Mouse (Mus musculus) embryonic facial prominence, embryonic 12.5 days (tissue): Measurements from ENCODE around the gene Sox6. TPM values are rescaled to one million over a fixed set of nuclear protein-coding genes. Genes with fewer than 3 reads are reported as not detected.
"Not testable (repeated sequence)": the region's sequence is repeated elsewhere in the genome, so short reads cannot be mapped to it uniquely, and the experiment has no call there.

Experiments used
- ATAC-seq: fragments of 200-750 bp; cut with Nextera tagmentation; 2 replicates; pipeline ENCODE4 v1.8.0; 2017; ENCODE audit not compliant: insufficient number of reproducible peaks, insufficient read depth, low FRiP score, low TSS enrichment
- H3K27ac ChIP-seq: fragments of 300-500 bp; sonication (generic); 2 replicates; pipeline ENCODE4 v1.5.1; 2016; ENCODE audit warnings: mild to moderate bottlenecking
- H3K27me3 ChIP-seq: fragments of 300-500 bp; sonication (generic); 2 replicates; pipeline ENCODE4 v1.6.1; 2016; ENCODE audit warnings: mild to moderate bottlenecking, moderate library complexity
- H3K36me3 ChIP-seq: fragments of 300-500 bp; sonication (generic); 2 replicates; pipeline ENCODE4 v1.6.1; 2016; ENCODE audit warnings: mild to moderate bottlenecking
- H3K4me1 ChIP-seq: fragments of 300-500 bp; sonication (generic); 2 replicates; pipeline ENCODE4 v1.6.1; 2016
- H3K4me2 ChIP-seq: fragments of 300-500 bp; sonication (generic); replicated peaks from 2 replicates; pipeline ENCODE4 v1.6.1; 2016; ENCODE audit warnings: mild to moderate bottlenecking, moderate library complexity
- H3K4me3 ChIP-seq: fragments of 300-500 bp; sonication (generic); 2 replicates; pipeline ENCODE4 v1.5.1; 2016; ENCODE audit warnings: mild to moderate bottlenecking
- H3K9ac ChIP-seq: fragments of 300-500 bp; sonication (generic); 2 replicates; pipeline ENCODE4 v1.6.1; 2016; ENCODE audit warnings: mild to moderate bottlenecking, moderate library complexity
- H3K9me3 ChIP-seq: fragments of 300-500 bp; sonication (generic); 2 replicates; pipeline ENCODE4 v1.6.1; 2016; ENCODE audit warnings: mild to moderate bottlenecking, moderate library complexity
- WGBS: fragments of 180-500 bp; shearing (Covaris S2); methylation state at CpG from one replicate; pipeline ENCODE4 v1.1.7; 2016; 5-methylcytosine and 5-hydroxymethylcytosine counted together
- polyA plus RNA-seq: library from polyadenylated mRNA; unstranded; fragments of >200 nt; fragmentation: Nextera tagmentation; extraction: Ambion mirVana; gene quantifications from 2 replicates; pipeline ENCODE4 v1.2.1, GENCODE M21; 2016

Gene Sox6
- polyA plus RNA-seq, 1 experiment from 2014 or later = 53.7 TPM

DNA sequence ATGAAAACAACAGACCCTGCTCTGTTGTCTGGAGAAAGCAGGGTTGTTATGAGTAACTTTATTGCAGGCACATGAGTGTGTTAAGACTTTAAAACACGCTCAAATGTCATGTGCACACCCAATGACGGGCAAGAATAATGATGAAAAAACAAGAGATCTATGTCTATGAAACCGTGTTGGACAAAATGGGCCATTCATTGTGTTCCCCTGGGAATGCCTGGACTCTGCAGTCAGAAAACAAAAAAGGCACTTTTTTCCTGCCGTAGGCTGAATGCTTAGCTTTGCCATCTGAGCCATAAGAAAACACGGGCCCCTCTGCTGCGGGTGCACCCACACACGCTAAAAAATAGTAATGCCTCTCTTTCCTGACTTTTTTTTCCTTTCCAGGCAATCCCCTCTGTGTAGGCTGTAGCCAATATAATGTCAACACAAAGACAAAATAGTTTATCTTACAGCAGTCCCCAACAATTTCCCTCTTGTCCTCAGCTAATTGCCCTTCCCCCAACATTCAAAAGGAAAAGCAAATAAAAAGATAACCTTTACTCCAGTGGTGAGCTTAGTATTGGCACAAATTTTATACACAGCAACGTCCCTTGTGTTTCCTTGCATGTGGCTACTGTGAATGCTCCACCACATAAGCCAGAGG lies 413.6 kb downstream of the Sox6 start:
- Histone ChIP-seq H3K27me3 (no peaks in the 10 kb centered on the region), H3K36me3 (no peaks in the 10 kb centered on the region), H3K4me2 (no peak overlapping the region), H3K27ac (peak overlapping the region; percentile 81; the same call in 1 of the 2 replicates), H3K9ac (no peak overlapping the region), H3K4me1 (peaks cover 20% of the 10 kb centered on the region), H3K4me3 (no peak overlapping the region), H3K9me3 (no peaks in the 10 kb centered on the region)
- 12% methylated on average over 8 of the region's 8 CpGs for WGBS
- ATAC-seq = peak; percentile 67; the same call in 1 of the 2 replicates

GRCm38 (mm10) chr7:115624451-115624850 lies 414.1 kb downstream of the Sox6 start:
- 39% methylated on average over 5 of the region's 5 CpGs for WGBS
- Histone ChIP-seq H3K36me3 (no peaks in the 10 kb centered on the region), H3K9me3 (no peaks in the 10 kb centered on the region), H3K9ac (no peak overlapping the region), H3K4me3 (no peak overlapping the region), H3K4me2 (no peak overlapping the region), H3K27me3 (no peaks in the 10 kb centered on the region), H3K4me1 (peaks cover 20% of the 10 kb centered on the region), H3K27ac (peak overlapping the region; percentile 81)
- no peak for ATAC-seq

DNA sequence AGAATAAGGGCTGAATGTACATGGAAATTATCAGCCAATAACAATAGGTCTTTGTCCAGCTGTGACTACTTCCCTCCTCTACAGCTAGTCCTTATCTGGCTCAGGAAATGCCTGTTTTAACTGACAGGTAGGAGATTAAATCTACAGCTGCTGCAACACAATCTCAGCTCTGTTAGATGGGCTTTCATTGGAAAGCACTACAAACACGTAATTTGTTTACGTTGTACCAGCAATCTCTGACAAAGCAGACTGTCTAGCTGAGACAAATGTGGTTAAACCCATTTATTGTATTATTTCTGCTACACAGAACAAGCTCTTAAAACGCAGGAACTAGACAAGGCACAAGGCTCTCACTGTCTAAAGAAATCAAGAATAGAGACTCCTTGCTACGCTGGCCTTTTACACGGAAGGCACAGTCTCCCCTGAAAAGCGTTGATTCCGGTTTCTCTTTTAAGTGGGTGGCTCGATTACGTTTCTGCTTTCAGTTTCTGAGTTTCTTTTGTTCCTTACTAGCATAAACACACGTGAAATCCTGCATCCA lies 422.8 kb downstream of the Sox6 start:
- no peak overlapping the region for H3K9ac ChIP-seq
- H3K4me3 ChIP-seq = no peak overlapping the region
- 6% methylated on average over 10 of the region's 10 CpGs for WGBS
- H3K9me3 ChIP-seq = no peaks in the 10 kb centered on the region
- no peaks in the 10 kb centered on the region for H3K36me3 ChIP-seq
- ATAC-seq = 0 out of 2 replicates have a peak, but pooled peaks have one; percentile 35
- peak overlapping the region; percentile 14; the same call in 1 of the 2 replicates for H3K4me2 ChIP-seq
- no peaks in the 10 kb centered on the region for H3K4me1 ChIP-seq
- H3K27me3 ChIP-seq = no peaks in the 10 kb centered on the region
- H3K27ac ChIP-seq = peak overlapping the region; percentile 12; the same call in 1 of the 2 replicates

DNA sequence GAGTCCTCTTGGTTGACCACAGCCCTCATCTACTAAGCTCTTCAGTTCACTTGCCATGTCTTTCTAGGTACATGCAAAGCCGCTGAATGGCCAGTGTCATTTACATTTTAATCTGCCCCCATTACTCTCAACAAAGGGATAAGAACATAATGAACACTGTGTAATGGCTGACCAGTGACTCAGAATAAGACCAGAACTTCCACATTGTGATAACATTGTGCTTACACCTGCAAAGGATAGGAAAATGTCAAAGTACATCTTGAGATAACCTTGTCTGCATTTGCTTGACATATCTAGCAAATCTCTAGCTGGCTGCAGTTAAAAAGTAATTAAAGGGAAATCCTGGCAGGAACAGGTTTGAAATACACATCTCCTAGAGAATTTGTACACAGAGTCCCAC lies 431.1 kb downstream of the Sox6 start:
- Histone ChIP-seq H3K27ac (no peak overlapping the region), H3K27me3 (no peaks in the 10 kb centered on the region), H3K9ac (no peak overlapping the region), H3K4me1 (no peaks in the 10 kb centered on the region), H3K9me3 (no peaks in the 10 kb centered on the region), H3K4me2 (no peak overlapping the region), H3K4me3 (no peak overlapping the region), H3K36me3 (no peaks in the 10 kb centered on the region)
- WGBS = 81% methylated on average over 1 of the region's 1 CpGs
- ATAC-seq = no peak

DNA sequence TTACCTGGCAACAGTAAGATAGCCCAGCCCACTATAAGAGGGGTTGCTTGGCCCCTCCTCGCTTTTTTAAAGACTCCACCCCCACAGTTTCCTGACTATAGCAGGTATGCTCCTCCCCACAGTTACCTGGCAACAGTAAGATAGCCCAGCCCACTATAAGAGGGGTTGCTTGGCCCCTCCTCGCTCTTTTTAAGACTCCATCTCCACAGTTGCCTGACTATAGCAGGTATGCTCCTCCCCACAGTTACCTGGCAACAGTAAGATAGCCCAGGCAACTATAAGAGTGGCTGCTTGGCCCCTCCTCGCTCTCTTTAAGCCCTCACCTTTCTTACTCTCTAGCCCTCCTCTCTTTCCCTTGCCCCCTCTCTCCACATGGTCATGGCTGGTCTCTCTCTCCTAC lies 432.5 kb downstream of the Sox6 start:
- WGBS = 74% methylated on average over 3 of the region's 3 CpGs
- not testable (repeated sequence) for H3K4me3 ChIP-seq, H3K9me3 ChIP-seq, H3K9ac ChIP-seq, H3K27me3 ChIP-seq, ATAC-seq, H3K36me3 ChIP-seq, H3K4me1 ChIP-seq, H3K27ac ChIP-seq, H3K4me2 ChIP-seq

GRCm38 (mm10) chr7:115604883-115605282 lies 433.7 kb downstream of the Sox6 start:
- Histone ChIP-seq H3K27ac (no peak overlapping the region), H3K4me1 (no peaks in the 10 kb centered on the region), H3K4me3 (no peak overlapping the region), H3K4me2 (no peak overlapping the region), H3K9ac (no peak overlapping the region), H3K36me3 (no peaks in the 10 kb centered on the region), H3K27me3 (no peaks in the 10 kb centered on the region), H3K9me3 (no peaks in the 10 kb centered on the region)
- no peak for ATAC-seq
- 72% methylated on average over 7 of the region's 7 CpGs for WGBS

GRCm38 (mm10) chr7:115597376-115597775 lies 441.2 kb downstream of the Sox6 start:
- H3K36me3 ChIP-seq = no peaks in the 10 kb centered on the region
- peaks cover 18% of the 10 kb centered on the region for H3K4me1 ChIP-seq
- no peak overlapping the region for H3K27ac ChIP-seq
- WGBS = 20% methylated on average over 6 of the region's 6 CpGs
- H3K9me3 ChIP-seq = no peaks in the 10 kb centered on the region
- no peak overlapping the region for H3K4me2 ChIP-seq
- no peak for ATAC-seq
- no peak overlapping the region for H3K9ac ChIP-seq
- no peaks in the 10 kb centered on the region for H3K27me3 ChIP-seq
- H3K4me3 ChIP-seq = no peak overlapping the region

DNA sequence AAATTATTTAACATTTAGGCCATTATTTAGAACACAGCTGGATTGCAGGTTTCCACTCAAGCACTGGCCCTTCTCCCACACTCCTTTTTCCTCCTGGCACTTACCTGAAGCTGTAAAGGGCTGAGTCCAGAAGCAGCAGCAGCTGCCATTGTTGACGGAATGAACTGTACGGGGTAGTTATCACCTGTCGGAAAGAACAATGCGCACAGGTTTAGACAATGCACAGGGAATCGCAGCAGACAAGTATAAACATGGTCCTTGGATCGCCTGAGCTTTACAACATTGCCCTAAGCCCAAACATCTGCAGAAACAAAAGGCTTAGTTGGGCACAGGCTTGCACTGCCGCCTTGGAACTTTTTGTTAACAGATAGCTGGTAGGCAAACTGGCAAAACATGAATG lies 458.1 kb downstream of the Sox6 start:
- H3K4me2 ChIP-seq = no peak overlapping the region
- H3K27ac ChIP-seq = 0 out of 2 replicates have a peak overlapping the region, but pooled peaks have one; percentile 43
- WGBS = 69% methylated on average over 7 of the region's 7 CpGs
- peaks cover 2% of the 10 kb centered on the region; the same call in 1 of the 2 replicates for H3K4me1 ChIP-seq
- no peak; the same call in 1 of the 2 replicates for ATAC-seq
- H3K4me3 ChIP-seq = no peak overlapping the region
- H3K36me3 ChIP-seq = no peaks in the 10 kb centered on the region
- no peak overlapping the region for H3K9ac ChIP-seq
- H3K27me3 ChIP-seq = no peaks in the 10 kb centered on the region
- H3K9me3 ChIP-seq = no peaks in the 10 kb centered on the region

DNA sequence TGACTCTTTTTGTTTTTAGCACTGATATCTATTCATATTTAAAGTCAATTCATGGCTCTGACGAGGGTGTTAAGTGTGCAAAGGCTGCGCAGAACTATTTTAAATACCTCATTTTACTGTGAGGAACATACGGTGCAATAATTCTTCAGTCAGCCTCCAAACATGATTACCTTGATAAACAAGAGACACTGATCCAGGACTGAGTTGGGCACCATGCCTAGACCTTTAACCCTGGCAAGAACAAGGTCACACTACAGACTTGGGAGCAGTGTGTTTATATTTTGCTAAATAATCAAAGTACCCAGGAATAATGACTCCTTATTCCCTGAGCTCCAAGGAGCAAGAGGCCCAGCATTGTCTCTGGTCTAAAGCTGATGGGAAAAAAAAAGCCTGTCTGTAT lies 458.8 kb downstream of the Sox6 start:
- no peak overlapping the region for H3K27ac ChIP-seq
- H3K4me2 ChIP-seq = no peak overlapping the region
- H3K4me1 ChIP-seq = peaks cover 2% of the 10 kb centered on the region; the same call in 1 of the 2 replicates
- no peak overlapping the region for H3K4me3 ChIP-seq
- no peaks in the 10 kb centered on the region for H3K9me3 ChIP-seq
- WGBS = 61% methylated on average over 3 of the region's 3 CpGs
- no peaks in the 10 kb centered on the region for H3K36me3 ChIP-seq
- ATAC-seq = no peak
- H3K9ac ChIP-seq = no peak overlapping the region
- no peaks in the 10 kb centered on the region for H3K27me3 ChIP-seq

DNA sequence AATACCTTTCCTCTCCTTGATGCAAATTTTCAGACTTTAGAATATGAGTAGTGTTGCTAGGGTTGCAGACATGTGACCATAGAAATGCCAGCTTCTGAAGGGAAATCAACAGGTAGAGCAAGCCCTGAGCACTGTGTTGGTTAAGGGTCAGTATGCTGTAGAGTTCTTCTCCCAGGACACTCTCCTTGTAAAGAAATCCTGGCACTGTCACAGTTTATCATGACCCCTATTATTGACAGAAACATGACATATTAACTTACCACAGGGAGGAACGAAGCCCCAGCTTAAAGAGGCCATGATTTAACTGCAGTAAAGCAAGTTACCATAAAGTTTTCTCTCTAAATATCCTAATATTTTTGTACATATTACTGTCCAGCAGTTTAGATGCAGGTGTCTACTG lies 462.2 kb downstream of the Sox6 start:
- H3K9ac ChIP-seq = no peak overlapping the region
- H3K9me3 ChIP-seq = no peaks in the 10 kb centered on the region
- no peak for ATAC-seq
- no peak overlapping the region for H3K4me3 ChIP-seq
- H3K27ac ChIP-seq = no peak overlapping the region
- no peaks in the 10 kb centered on the region for H3K27me3 ChIP-seq
- no peak overlapping the region for H3K4me2 ChIP-seq
- 69% methylated on average over 1 of the region's 1 CpGs for WGBS
- H3K4me1 ChIP-seq = no peaks in the 10 kb centered on the region
- H3K36me3 ChIP-seq = no peaks in the 10 kb centered on the region

GRCm38 (mm10) chr7:115574834-115575233 lies 463.8 kb downstream of the Sox6 start:
- H3K4me1 ChIP-seq = no peaks in the 10 kb centered on the region
- H3K27me3 ChIP-seq = 0 out of 2 replicates have a peak, but pooled peaks cover 4% of the 10 kb centered on the region
- no peak for ATAC-seq
- H3K27ac ChIP-seq = no peak overlapping the region
- no peak overlapping the region for H3K4me2 ChIP-seq
- H3K4me3 ChIP-seq = no peak overlapping the region
- no peaks in the 10 kb centered on the region for H3K9me3 ChIP-seq
- no peak overlapping the region for H3K9ac ChIP-seq
- 50% methylated on average over 1 of the region's 1 CpGs for WGBS
- H3K36me3 ChIP-seq = no peaks in the 10 kb centered on the region

- 20% methylated on average over 9 of the region's 9 CpGs for WGBS
- no peak overlapping the region for H3K9ac ChIP-seq
- ATAC-seq = 0 out of 2 replicates have a peak, but pooled peaks have one; percentile 67
- no peak overlapping the region for H3K4me3 ChIP-seq
- no peak overlapping the region for H3K27ac ChIP-seq
- H3K4me1 ChIP-seq = peaks cover 20% of the 10 kb centered on the region
- H3K27me3 ChIP-seq = 0 out of 2 replicates have a peak, but pooled peaks cover 4% of the 10 kb centered on the region
- H3K4me2 ChIP-seq = peak overlapping the region; percentile 4
- no peaks in the 10 kb centered on the region for H3K36me3 ChIP-seq
- no peaks in the 10 kb centered on the region for H3K9me3 ChIP-seq
These were observed 469.8 kb downstream of the Sox6 start for GRCm38 (mm10) chr7:115568821-115569240.
